In the genomic region with DNA sequence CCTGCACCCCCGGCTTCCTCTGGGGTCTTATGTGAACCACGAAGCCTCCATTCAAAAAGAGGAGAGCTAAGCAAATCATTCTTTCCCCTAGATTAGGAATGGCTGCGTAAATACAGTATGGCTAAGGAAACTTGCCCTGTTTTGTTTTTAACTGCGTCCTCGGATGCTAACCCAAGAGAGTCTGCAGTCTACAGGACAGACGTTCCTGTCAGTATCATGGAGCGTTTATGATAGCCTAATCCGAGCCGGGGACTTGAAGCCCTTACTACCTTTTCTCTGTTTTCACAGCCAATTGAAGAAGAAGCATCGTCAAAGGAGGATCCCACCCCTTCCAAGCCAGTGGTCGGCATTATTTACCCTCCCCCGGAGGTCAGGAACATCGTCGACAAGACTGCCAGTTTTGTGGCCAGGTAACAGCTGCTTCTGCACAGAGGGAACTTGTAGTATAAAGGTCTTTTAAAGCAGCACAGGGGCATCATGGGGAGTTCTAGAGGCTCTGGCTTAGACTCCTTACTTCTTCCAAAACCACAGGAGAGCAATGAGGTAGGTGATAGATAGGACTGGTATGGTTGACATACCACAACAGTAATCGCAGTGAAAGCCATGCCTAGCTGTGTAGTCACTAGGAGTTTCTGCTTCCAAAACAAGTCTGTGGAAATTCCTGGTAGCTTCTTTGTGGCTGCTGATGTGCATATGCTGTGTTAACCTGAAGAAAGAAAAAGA, we compare ENCODE assay signal across 8 mouse cellular contexts. TPM values are rescaled to one million over a fixed set of nuclear protein-coding genes. Genes with fewer than 3 reads are reported as not detected.
DNase-seq lines count a peak whose midpoint lies in the region; ATAC-seq and TF ChIP-seq lines count a peak whose summit lies in the region.

No protein-coding gene starts in this region.

- TF ChIP-seq POLR2A in bone marrow macrophage, adult 2 months (IDR thresholded peaks at IDR 0.05; ENCODE audit: borderline replicate concordance, low read depth, low read length) = no peak

- H3K27me3 ChIP-seq in kidney, postnatal 0 days (ENCODE audit: insufficient read depth, low read length) = no peaks in the 10 kb centered on the region
- H3K27me3 ChIP-seq in hindbrain, embryonic 14.5 days (ENCODE audit: control insufficient read depth, insufficient read depth, low read length) = no peaks in the 10 kb centered on the region
- H3K27me3 ChIP-seq in midbrain, embryonic 15.5 days (replicated peaks) = no peaks in the 10 kb centered on the region

- peak overlapping the region; percentile 86 for H3K27ac ChIP-seq in kidney, postnatal 0 days
- H3K27ac ChIP-seq in bone marrow macrophage, adult 2 months (ENCODE audit: insufficient read depth, low read depth, low read length) = peak overlapping the region; percentile 64
- H3K27ac ChIP-seq in hindbrain, embryonic 14.5 days = peak overlapping the region; percentile 92
- H3K27ac ChIP-seq in midbrain, embryonic 15.5 days = peak overlapping the region; percentile 94

- TF ChIP-seq CTCF in kidney, postnatal 0 days (IDR thresholded peaks at IDR 0.05; ENCODE audit: low read depth) = no peak
- no peak for TF ChIP-seq CTCF in bone marrow macrophage, adult 2 months (IDR thresholded peaks at IDR 0.05; ENCODE audit: low read depth, low read length)

- peaks cover 14% of the 10 kb centered on the region; the same call in 1 of the 2 replicates for H3K36me3 ChIP-seq in kidney, postnatal 0 days (ENCODE audit: insufficient read depth, low read length)
- H3K36me3 ChIP-seq in hindbrain, embryonic 14.5 days (replicated peaks; ENCODE audit: control insufficient read depth, insufficient read depth) = peaks cover 45% of the 10 kb centered on the region
- peaks cover 16% of the 10 kb centered on the region for H3K36me3 ChIP-seq in midbrain, embryonic 15.5 days (replicated peaks)

- ATAC-seq in kidney, postnatal 0 days (replicated peaks; ENCODE audit: low FRiP score, low read depth) = no peak
- peak; percentile 8; the same call in 1 of the 2 replicates for ATAC-seq in hindbrain, embryonic 14.5 days (ENCODE audit: low FRiP score)
- ATAC-seq in midbrain, embryonic 15.5 days (replicated peaks) = 0 out of 2 replicates have a peak, but pooled peaks have one; percentile 9

- H3K9ac ChIP-seq in kidney, postnatal 0 days (ENCODE audit: low read depth, low read length) = peak overlapping the region; percentile 73
- H3K9ac ChIP-seq in hindbrain, embryonic 14.5 days = peak overlapping the region; percentile 73
- H3K9ac ChIP-seq in midbrain, embryonic 15.5 days = peak overlapping the region; percentile 89

- H3K4me2 ChIP-seq in kidney, postnatal 0 days (ENCODE audit: low read length) = peak overlapping the region; percentile 90
- H3K4me2 ChIP-seq in hindbrain, embryonic 14.5 days (replicated peaks) = peak overlapping the region; percentile 81
- H3K4me2 ChIP-seq in midbrain, embryonic 15.5 days = peak overlapping the region; percentile 81

- H3K4me1 ChIP-seq in kidney, postnatal 0 days (replicated peaks; ENCODE audit: insufficient read depth, low read length) = peaks cover 18% of the 10 kb centered on the region; the same call in 1 of the 2 replicates
- H3K4me1 ChIP-seq in bone marrow macrophage, adult 2 months (ENCODE audit: control insufficient read depth, insufficient read depth, low read length) = peaks cover 14% of the 10 kb centered on the region
- H3K4me1 ChIP-seq in hindbrain, embryonic 14.5 days (replicated peaks; ENCODE audit: control insufficient read depth, insufficient read depth, low read length) = peaks cover 22% of the 10 kb centered on the region
- peaks cover 49% of the 10 kb centered on the region for H3K4me1 ChIP-seq in midbrain, embryonic 15.5 days

- WGBS in kidney, postnatal 0 days = 6% methylated on average over 15 of the region's 15 CpGs
- WGBS in hindbrain, embryonic 14.5 days = 9% methylated on average over 15 of the region's 15 CpGs
- 8% methylated on average over 15 of the region's 15 CpGs for WGBS in midbrain, embryonic 15.5 days

- DNase-seq in kidney, postnatal 0 days (ENCODE audit: low spot score) = no peak
- DNase-seq in kidney, postnatal 10 days = no peak
- no peak for DNase-seq in hindbrain, embryonic 14.5 days (ENCODE audit: low spot score)
- DNase-seq in left cerebral cortex, adult 11 months (ENCODE audit: low spot score) = no peak
- DNase-seq in thymus, postnatal 4 days = no peak
- no peak for DNase-seq in thymus, postnatal 14 days

- peak overlapping the region; percentile 64 for H3K4me3 ChIP-seq in kidney, postnatal 0 days (replicated peaks; ENCODE audit: low read depth, low read length)
- H3K4me3 ChIP-seq in bone marrow macrophage, adult 2 months (ENCODE audit: insufficient read depth, low read length) = peak overlapping the region; percentile 79
- peak overlapping the region; percentile 70 for H3K4me3 ChIP-seq in hindbrain, embryonic 14.5 days (replicated peaks; ENCODE audit: low read length)
- H3K4me3 ChIP-seq in midbrain, embryonic 15.5 days = peak overlapping the region; percentile 88

- H3K9me3 ChIP-seq in kidney, postnatal 0 days (replicated peaks; ENCODE audit: low read length) = no peaks in the 10 kb centered on the region
- H3K9me3 ChIP-seq in hindbrain, embryonic 14.5 days (ENCODE audit: control insufficient read depth, low read length) = no peaks in the 10 kb centered on the region
- H3K9me3 ChIP-seq in midbrain, embryonic 15.5 days = no peaks in the 10 kb centered on the region

RNA-seq across cellular contexts. Expression of a gene that starts 0.8 kb away (rescaled TPM):
- 31.2 and 31.3 TPM in 2 replicates for polyA plus RNA-seq in kidney, postnatal 0 days (2015; fragmentation: Nextera tagmentation; extraction: Ambion mirVana)
- 21.1 and 23.1 TPM in 2 replicates for polyA plus RNA-seq in bone marrow macrophage, adult 2 months (2012; ENCODE audit: insufficient read depth, insufficient read length, missing spikeins)
- polyA plus RNA-seq in hindbrain, embryonic 14.5 days (2014; fragmentation: Nextera tagmentation; extraction: Ambion mirVana) = 49.3 and 54.7 TPM in 2 replicates
- polyA plus RNA-seq in midbrain, embryonic 15.5 days (2015; fragmentation: Nextera tagmentation; extraction: Ambion mirVana) = 53.7 and 57.5 TPM in 2 replicates

RNA-seq across cellular contexts. Expression of a gene that starts 0.8 kb away (rescaled TPM):
- polyA plus RNA-seq in kidney, postnatal 0 days (2015; fragmentation: Nextera tagmentation; extraction: Ambion mirVana) = 5.9 and 6.0 TPM in 2 replicates
- 1.8 and 2.3 TPM in 2 replicates for polyA plus RNA-seq in bone marrow macrophage, adult 2 months (2012; ENCODE audit: insufficient read depth, insufficient read length, missing spikeins)
- 6.3 and 7.3 TPM in 2 replicates for polyA plus RNA-seq in hindbrain, embryonic 14.5 days (2014; fragmentation: Nextera tagmentation; extraction: Ambion mirVana)
- 9.0 and 10.3 TPM in 2 replicates for polyA plus RNA-seq in midbrain, embryonic 15.5 days (2015; fragmentation: Nextera tagmentation; extraction: Ambion mirVana)

RNA-seq across cellular contexts. Expression of a gene that starts 25.7 kb away (rescaled TPM):
- 40.6 and 41.1 TPM in 2 replicates for polyA plus RNA-seq in kidney, postnatal 0 days (2015; fragmentation: Nextera tagmentation; extraction: Ambion mirVana)
- 16.2 and 17.8 TPM in 2 replicates for polyA plus RNA-seq in bone marrow macrophage, adult 2 months (2012; ENCODE audit: insufficient read depth, insufficient read length, missing spikeins)
- polyA plus RNA-seq in hindbrain, embryonic 14.5 days (2014; fragmentation: Nextera tagmentation; extraction: Ambion mirVana) = 23.7 and 25.6 TPM in 2 replicates
- polyA plus RNA-seq in midbrain, embryonic 15.5 days (2015; fragmentation: Nextera tagmentation; extraction: Ambion mirVana) = 35.0 and 38.6 TPM in 2 replicates

RNA-seq across cellular contexts. Expression of a gene that starts 25.9 kb away (rescaled TPM):
- 29.8 and 30.9 TPM in 2 replicates for polyA plus RNA-seq in kidney, postnatal 0 days (2015; fragmentation: Nextera tagmentation; extraction: Ambion mirVana)
- polyA plus RNA-seq in bone marrow macrophage, adult 2 months (2012; ENCODE audit: insufficient read depth, insufficient read length, missing spikeins) = 15.4 and 21.2 TPM in 2 replicates
- 46.4 and 48.2 TPM in 2 replicates for polyA plus RNA-seq in hindbrain, embryonic 14.5 days (2014; fragmentation: Nextera tagmentation; extraction: Ambion mirVana)
- polyA plus RNA-seq in midbrain, embryonic 15.5 days (2015; fragmentation: Nextera tagmentation; extraction: Ambion mirVana) = 55.3 and 55.4 TPM in 2 replicates

RNA-seq across cellular contexts. Expression of a gene that starts 37.7 kb away (rescaled TPM):
- 1.3 and 1.4 TPM in 2 replicates for polyA plus RNA-seq in kidney, postnatal 0 days (2015; fragmentation: Nextera tagmentation; extraction: Ambion mirVana)
- not detected in 2 replicates for polyA plus RNA-seq in bone marrow macrophage, adult 2 months (2012; ENCODE audit: insufficient read depth, insufficient read length, missing spikeins)
- 3.6 and 4.1 TPM in 2 replicates for polyA plus RNA-seq in hindbrain, embryonic 14.5 days (2014; fragmentation: Nextera tagmentation; extraction: Ambion mirVana)
- polyA plus RNA-seq in midbrain, embryonic 15.5 days (2015; fragmentation: Nextera tagmentation; extraction: Ambion mirVana) = 4.0 TPM in 2 replicates
